In the genomic region with DNA sequence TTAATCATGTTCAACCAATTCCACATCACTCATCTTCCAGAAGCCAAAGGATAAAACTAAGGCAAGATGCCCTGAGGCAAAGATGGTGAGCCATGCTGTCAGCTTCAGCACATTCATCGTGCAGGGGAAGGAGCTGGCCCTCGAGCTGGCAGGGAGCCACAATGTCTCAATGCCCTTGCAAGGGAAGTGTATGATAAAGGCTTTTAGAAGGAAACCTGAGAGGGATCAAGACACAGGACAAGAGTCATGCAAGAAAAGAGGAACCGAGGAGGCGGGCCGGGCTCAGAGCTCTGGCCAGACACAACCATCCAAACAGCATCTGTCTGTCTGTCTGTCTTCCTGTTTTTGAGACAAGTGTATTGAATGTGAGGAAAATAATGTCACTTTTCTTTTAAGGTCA, we compare ENCODE assay signal across 10 mouse cellular contexts.
DNase-seq lines count a peak whose midpoint lies in the region; ATAC-seq lines count a peak whose summit lies in the region.
"Had no signal": no experiment of that assay in that cellular context is flagged by ENCODE, and none has a peak within 500 bp of the region (broad histone marks: within the 10 kb centered on the region; RNA-seq: fewer than 3 reads in every experiment).

No protein-coding gene starts in this region.

- no peak overlapping the region for H3K27ac ChIP-seq in heart, embryonic 10.5 days
- no peak overlapping the region for H3K27ac ChIP-seq in intestine, embryonic 16.5 days (ENCODE audit: low read length)
- H3K27ac ChIP-seq: kidney, postnatal 0 days; midbrain, embryonic 12.5 days had no signal

- DNase-seq in heart, adult 8-10 months (ENCODE audit: low spot score): peak; percentile 16
- no peak for DNase-seq in heart, embryonic 10.5 days (ENCODE audit: low spot score)
- peak; percentile 63 for DNase-seq in right cerebral cortex, postnatal 14 days
- no peak for DNase-seq in right cerebral cortex, adult 18-20 months
- DNase-seq in spleen, postnatal 36 days (ENCODE audit: low spot score in 2 of 2): peak; percentile 68 to 75
- DNase-seq in testis, postnatal 14 days (ENCODE audit: low spot score): no peak

- 65% methylated on average over 5 of the region's 5 CpGs for WGBS in heart, embryonic 10.5 days
- WGBS in intestine, embryonic 16.5 days: 82% methylated on average over 5 of the region's 5 CpGs

- H3K9ac ChIP-seq in intestine, embryonic 16.5 days (ENCODE audit: low read depth, low read length): no peak overlapping the region
- H3K9ac ChIP-seq: midbrain, embryonic 12.5 days had no signal

- ATAC-seq in hematopoietic stem cell, adult 5-6 weeks (replicated peaks in 1 of 2; ENCODE audit: insufficient read depth in 1 of 2, low FRiP score in 2 of 2, low TSS enrichment in 1 of 2, low read depth in 1 of 2, poor library complexity in 2 of 2, severe bottlenecking in 2 of 2): peak; percentile 81 to 85
- ATAC-seq in intestine, embryonic 16.5 days: no peak

- H3K9me3 ChIP-seq in heart, embryonic 10.5 days: no peaks in the 10 kb centered on the region
- H3K9me3 ChIP-seq in intestine, embryonic 16.5 days (ENCODE audit: control insufficient read depth, low read length): no peaks in the 10 kb centered on the region
- H3K9me3 ChIP-seq: midbrain, embryonic 12.5 days had no signal

- H3K4me1 ChIP-seq in heart, embryonic 10.5 days: no peaks in the 10 kb centered on the region
- no peaks in the 10 kb centered on the region for H3K4me1 ChIP-seq in intestine, embryonic 16.5 days (ENCODE audit: control insufficient read depth, insufficient read depth, low read length)

- no peak overlapping the region for H3K4me3 ChIP-seq in heart, embryonic 10.5 days
- no peak overlapping the region for H3K4me3 ChIP-seq in intestine, embryonic 16.5 days (ENCODE audit: low read length)
- H3K4me3 ChIP-seq: midbrain, embryonic 12.5 days had no signal

- H3K27me3 ChIP-seq in heart, embryonic 10.5 days (ENCODE audit: insufficient read depth, poor library complexity, severe bottlenecking): no peaks in the 10 kb centered on the region; the same call in 1 of the 2 replicates
- H3K27me3 ChIP-seq in intestine, embryonic 16.5 days (replicated peaks; ENCODE audit: control insufficient read depth, insufficient read depth, low read length): no peaks in the 10 kb centered on the region
- H3K27me3 ChIP-seq: midbrain, embryonic 12.5 days had no signal

- H3K4me2 ChIP-seq in intestine, embryonic 16.5 days (ENCODE audit: low read depth, low read length): no peak overlapping the region
- H3K4me2 ChIP-seq: midbrain, embryonic 12.5 days had no signal

- no peaks in the 10 kb centered on the region for H3K36me3 ChIP-seq in heart, embryonic 10.5 days
- H3K36me3 ChIP-seq in intestine, embryonic 16.5 days (ENCODE audit: control insufficient read depth, insufficient read depth, low read length): no peaks in the 10 kb centered on the region

Comparison
In these comparisons a context has a peak if more than half of its experiments do, and no peak if none do; other contexts are left out.
1. DNase-seq: peak in heart, adult 8-10 months (single experiment), right cerebral cortex, postnatal 14 days (single experiment) and spleen, postnatal 36 days (2 of 2); none in heart, embryonic 10.5 days (single experiment), right cerebral cortex, adult 18-20 months (single experiment) and testis, postnatal 14 days (single experiment).